Mouse (Mus musculus): ENCODE results near the gene Elp4.

Elp4 gene

GRCm38 (mm10) chr2:105670731-105671095, 233.7 kb downstream of the Elp4 start:
- DNase-seq (ENCODE audit: low read depth), result no peak

- no peak for DNase-seq (ENCODE audit: low read depth)
Observed at GRCm38 (mm10) chr2:105669881-105670730, 234.3 kb downstream of the Elp4 start.

GRCm38 (mm10) chr2:105669371-105669861, 234.9 kb downstream of the Elp4 start:
- no peak for DNase-seq (ENCODE audit: low read depth)

GRCm38 (mm10) chr2:105668271-105669270, 235.8 kb downstream of the Elp4 start, which contains the start of gene Pax6:
Gene Pax6 (plus strand): TSS chr2:105668900.
- no peak for DNase-seq (ENCODE audit: low read depth)

- no peak for DNase-seq (ENCODE audit: low read depth)
Observed at GRCm38 (mm10) chr2:105667626-105667950, 236.8 kb downstream of the Elp4 start.

GRCm38 (mm10) chr2:105666763-105667625, 237.4 kb downstream of the Elp4 start:
- no peak for DNase-seq (ENCODE audit: low read depth)

GRCm38 (mm10) chr2:105666331-105666730, 238.0 kb downstream of the Elp4 start:
- no peak for DNase-seq (ENCODE audit: low read depth)

GRCm38 (mm10) chr2:105665491-105666250, 238.7 kb downstream of the Elp4 start:
- no peak for DNase-seq (ENCODE audit: low read depth)

GRCm38 (mm10) chr2:105664996-105665395, 239.4 kb downstream of the Elp4 start:
- no peak for DNase-seq (ENCODE audit: low read depth)

GRCm38 (mm10) chr2:105663101-105663511, 241.3 kb downstream of the Elp4 start:
- no peak for DNase-seq (ENCODE audit: low read depth)

GRCm38 (mm10) chr2:105662606-105663005, 241.8 kb downstream of the Elp4 start:
- DNase-seq (ENCODE audit: low read depth), result no peak

- no peak for DNase-seq (ENCODE audit: low read depth)
Observed at GRCm38 (mm10) chr2:105662121-105662520, 242.2 kb downstream of the Elp4 start.

GRCm38 (mm10) chr2:105661623-105662066, 242.7 kb downstream of the Elp4 start:
- no peak for DNase-seq (ENCODE audit: low read depth)

GRCm38 (mm10) chr2:105660874-105661622, 243.3 kb downstream of the Elp4 start:
- no peak for DNase-seq (ENCODE audit: low read depth)

GRCm38 (mm10) chr2:105659926-105660873, 244.2 kb downstream of the Elp4 start:
- DNase-seq (ENCODE audit: low read depth), result no peak

GRCm38 (mm10) chr2:105659350-105659749, 245.0 kb downstream of the Elp4 start:
- DNase-seq (ENCODE audit: low read depth), result no peak

GRCm38 (mm10) chr2:105656456-105656855, 247.9 kb downstream of the Elp4 start:
- no peak for DNase-seq (ENCODE audit: low read depth)

Measured in fibroblast of lung, adult 2 months (primary cell).